Mouse (Mus musculus) CH12.LX (cell line): ENCODE data around the gene Lmntd2. TPM values are rescaled to one million over a fixed set of nuclear protein-coding genes. Genes with fewer than 3 reads are reported as not detected.

ENCODE experiments used
- DNase-seq: peaks from one replicate; pipeline ENCODE4 v3.0.0-alpha.2; 2013; ENCODE audit errors: extremely low read depth
- H3K27ac ChIP-seq: 2 replicates; pipeline ENCODE4 v1.5.1; 2012; ENCODE audit warnings: low read depth, mild to moderate bottlenecking, control low read depth, moderate library complexity; ENCODE audit not compliant: insufficient read depth
- H3K27me3 ChIP-seq: replicated peaks from 2 replicates; pipeline ENCODE3; 2012; ENCODE audit warnings: inconsistent platforms
- H3K36me3 ChIP-seq, 2 experiments: replicated peaks in 1 of 2; 2 replicates each; pipeline versions ENCODE3 to v1.6.1; 2012; ENCODE audit warnings: inconsistent platforms in 1 of 2, low read length in 1 of 2, mild to moderate bottlenecking in 1 of 2, mixed read lengths in 1 of 2, moderate library complexity in 1 of 2; ENCODE audit not compliant: control insufficient read depth in 1 of 2, insufficient read depth in 1 of 2
- H3K4me1 ChIP-seq, 2 experiments: 2 replicates each; pipeline ENCODE4 v1.6.1; 2012; ENCODE audit warnings: inconsistent platforms in 1 of 2, moderate library complexity in 1 of 2; ENCODE audit not compliant: insufficient read depth in 2 of 2, control insufficient read depth in 1 of 2
- H3K4me2 ChIP-seq: 2 replicates; pipeline ENCODE4 v1.6.1; 2012; ENCODE audit warnings: low read depth, mild to moderate bottlenecking, control low read depth; ENCODE audit not compliant: poor library complexity, insufficient read depth, severe bottlenecking
- H3K4me3 ChIP-seq, 3 experiments: fragments of 150-350 bp in 1 of 3; sonication (generic) in 1 of 3; replicated peaks in 1 of 3; 2 replicates each; pipeline versions ENCODE3 to v1.5.1; 2011 to 2012; ENCODE audit warnings: low read depth in 2 of 3, low read length in 2 of 3, mild to moderate bottlenecking in 2 of 3, moderate library complexity in 2 of 3, control low read depth in 1 of 3, improper control_type of control experiment in 1 of 3, inconsistent platforms in 1 of 3, mixed read lengths in 1 of 3; ENCODE audit not compliant: poor library complexity in 1 of 3
- H3K79me2 ChIP-seq: replicated peaks from 2 replicates; pipeline ENCODE4 v1.6.1; 2012; ENCODE audit warnings: mild to moderate bottlenecking, moderate library complexity; ENCODE audit not compliant: control insufficient read depth, poor library complexity, insufficient read depth, severe bottlenecking; ENCODE audit errors: extremely low read depth
- H3K9ac ChIP-seq: 2 replicates; pipeline ENCODE4 v1.6.1; 2012; ENCODE audit warnings: low read depth, mild to moderate bottlenecking, control low read depth, moderate library complexity; ENCODE audit not compliant: insufficient read depth
- H3K9me3 ChIP-seq: replicated peaks from 2 replicates; pipeline ENCODE3; 2012; ENCODE audit warnings: low read length, inconsistent platforms, mixed read lengths
- BHLHE40 ChIP-seq: IDR thresholded peaks from 2 replicates; pipeline ENCODE4 v1.6.1; 2011; ENCODE audit warnings: mild to moderate bottlenecking, low read depth, low read length, improper control_type of control experiment
- CHD1 ChIP-seq: IDR thresholded peaks from 2 replicates; pipeline ENCODE4 v1.6.1; 2012; ENCODE audit warnings: low read depth, low read length, improper control_type of control experiment, inconsistent platforms
- CTCF ChIP-seq, 2 experiments: IDR thresholded peaks in 1 of 2; conservative IDR thresholded peaks in 1 of 2; 2 replicates each; pipeline ENCODE4 v1.5.1; 2011 to 2012; ENCODE audit warnings: low read depth in 2 of 2, low read length in 2 of 2, improper control_type of control experiment in 1 of 2, inconsistent platforms in 1 of 2, mild to moderate bottlenecking in 1 of 2, moderate library complexity in 1 of 2
- ELF1 ChIP-seq: IDR thresholded peaks from 2 replicates; pipeline ENCODE4 v1.6.1; 2014; ENCODE audit warnings: low read depth, mild to moderate bottlenecking, inconsistent platforms, low read length, improper control_type of control experiment
- GABPA ChIP-seq: IDR thresholded peaks from 2 replicates; pipeline ENCODE4 v1.6.1; 2012; ENCODE audit warnings: low read depth, low read length, improper control_type of control experiment, inconsistent platforms; ENCODE audit not compliant: insufficient replicate concordance
- IRF4 ChIP-seq: IDR thresholded peaks from 2 replicates; pipeline ENCODE4 v1.6.1; 2014; ENCODE audit warnings: low read depth, mild to moderate bottlenecking, inconsistent platforms, low read length, improper control_type of control experiment
- KAT2A ChIP-seq: IDR thresholded peaks from 2 replicates; pipeline ENCODE4 v1.6.1; 2012; ENCODE audit warnings: low read length, improper control_type of control experiment, inconsistent platforms; ENCODE audit not compliant: insufficient replicate concordance
- MAX ChIP-seq: IDR thresholded peaks from 2 replicates; pipeline ENCODE4 v1.6.1; 2011; ENCODE audit warnings: low read length, improper control_type of control experiment
- MAZ ChIP-seq: IDR thresholded peaks from 2 replicates; pipeline ENCODE4 v1.6.1; 2012; ENCODE audit warnings: low read depth, mild to moderate bottlenecking, inconsistent platforms, low read length, improper control_type of control experiment, moderate library complexity
- MXI1 ChIP-seq: IDR thresholded peaks from 2 replicates; pipeline ENCODE4 v1.6.1; 2011; ENCODE audit warnings: mild to moderate bottlenecking, low read depth, low read length, improper control_type of control experiment
- MYC ChIP-seq: IDR thresholded peaks from 2 replicates; pipeline ENCODE4 v1.6.1; 2011; ENCODE audit warnings: low read depth, mild to moderate bottlenecking, improper control_type of control experiment, low read length
- PAX5 ChIP-seq: IDR thresholded peaks from 2 replicates; pipeline ENCODE4 v1.6.1; 2012; ENCODE audit warnings: low read length, inconsistent platforms, mixed read lengths
- POLR2AphosphoS2 ChIP-seq: IDR thresholded peaks from 2 replicates; pipeline ENCODE4 v1.6.1; 2011; ENCODE audit warnings: low read depth, low read length, improper control_type of control experiment
- RAD21 ChIP-seq: IDR thresholded peaks from 2 replicates; pipeline ENCODE4 v1.6.1; 2011; ENCODE audit warnings: low read depth, mild to moderate bottlenecking, low read length, improper control_type of control experiment, moderate library complexity
- RCOR1 ChIP-seq: conservative IDR thresholded peaks from 2 replicates; pipeline ENCODE4 v1.6.1; 2012; ENCODE audit warnings: low read depth, mild to moderate bottlenecking, inconsistent platforms, low read length, improper control_type of control experiment
- SIN3A ChIP-seq: IDR thresholded peaks from 2 replicates; pipeline ENCODE4 v1.6.1; 2012; ENCODE audit warnings: low read length, improper control_type of control experiment, inconsistent platforms
- SMC3 ChIP-seq: IDR thresholded peaks from 2 replicates; pipeline ENCODE4 v1.6.1; 2011; ENCODE audit warnings: low read depth, low read length, improper control_type of control experiment
- TCF12 ChIP-seq: IDR thresholded peaks from 2 replicates; pipeline ENCODE4 v1.6.1; 2014; ENCODE audit warnings: low read depth, mild to moderate bottlenecking, inconsistent platforms, low read length, improper control_type of control experiment
- UBTF ChIP-seq: IDR thresholded peaks from 2 replicates; pipeline ENCODE4 v1.6.1; 2012; ENCODE audit warnings: low read depth, mild to moderate bottlenecking, inconsistent platforms, low read length, improper control_type of control experiment, moderate library complexity
- USF2 ChIP-seq: conservative IDR thresholded peaks from 2 replicates; pipeline ENCODE4 v1.6.1; 2011; ENCODE audit warnings: low read depth, low read length, improper control_type of control experiment
- ZC3H11A ChIP-seq: IDR thresholded peaks from 2 replicates; pipeline ENCODE4 v1.6.1; 2012; ENCODE audit warnings: low read depth, mild to moderate bottlenecking, inconsistent platforms, low read length, improper control_type of control experiment
- ZKSCAN1 ChIP-seq: IDR thresholded peaks from 2 replicates; pipeline ENCODE4 v1.6.1; 2012; ENCODE audit warnings: low read depth, inconsistent platforms, low read length, improper control_type of control experiment, borderline replicate concordance
- ZNF384 ChIP-seq: IDR thresholded peaks from 2 replicates; pipeline ENCODE4 v1.6.1; 2012; ENCODE audit warnings: low read depth, low read length, improper control_type of control experiment, inconsistent platforms
- dilution Hi-C: fragments of 300-500 bp; cut with MboI; formaldehyde crosslinking; loops from 2 replicates; pipeline ENCODE4 v1.14.3; 2020; ENCODE audit warnings: low sequenced_read_pairs; ENCODE audit not compliant: extremely low pct_unique_long_range_greater_than_20kb, extremely low pct_ligation_motif_present
- in situ Hi-C: fragments of 300-500 bp; cut with MboI; formaldehyde crosslinking; loops from 3 replicates; pipeline ENCODE4 v1.14.3; 2019; ENCODE audit warnings: low sequenced_read_pairs, low pct_ligation_motif_present, low pct_unique_long_range_greater_than_20kb, mixed read lengths
- polyA plus RNA-seq: library from polyadenylated mRNA; unstranded; fragments of >175 nt; gene quantifications from 2 replicates; pipeline ENCODE4 v1.2.1, GENCODE M21; 2012; ENCODE audit warnings: low read depth; ENCODE audit not compliant: insufficient read length
- total RNA-seq, 2 experiments: library from RNA; depleted of rRNA; stranded (reverse); fragments of 300-350 nt in 1 of 2; fragments of >200 nt in 1 of 2; gene quantifications; 2 replicates each; pipeline ENCODE4 v1.2.3; 2012 to 2014

Lmntd2 gene
- total and polyA plus RNA-seq, 3 experiments: 0.89 to 1.1 (median 0.97) TPM

DNA sequence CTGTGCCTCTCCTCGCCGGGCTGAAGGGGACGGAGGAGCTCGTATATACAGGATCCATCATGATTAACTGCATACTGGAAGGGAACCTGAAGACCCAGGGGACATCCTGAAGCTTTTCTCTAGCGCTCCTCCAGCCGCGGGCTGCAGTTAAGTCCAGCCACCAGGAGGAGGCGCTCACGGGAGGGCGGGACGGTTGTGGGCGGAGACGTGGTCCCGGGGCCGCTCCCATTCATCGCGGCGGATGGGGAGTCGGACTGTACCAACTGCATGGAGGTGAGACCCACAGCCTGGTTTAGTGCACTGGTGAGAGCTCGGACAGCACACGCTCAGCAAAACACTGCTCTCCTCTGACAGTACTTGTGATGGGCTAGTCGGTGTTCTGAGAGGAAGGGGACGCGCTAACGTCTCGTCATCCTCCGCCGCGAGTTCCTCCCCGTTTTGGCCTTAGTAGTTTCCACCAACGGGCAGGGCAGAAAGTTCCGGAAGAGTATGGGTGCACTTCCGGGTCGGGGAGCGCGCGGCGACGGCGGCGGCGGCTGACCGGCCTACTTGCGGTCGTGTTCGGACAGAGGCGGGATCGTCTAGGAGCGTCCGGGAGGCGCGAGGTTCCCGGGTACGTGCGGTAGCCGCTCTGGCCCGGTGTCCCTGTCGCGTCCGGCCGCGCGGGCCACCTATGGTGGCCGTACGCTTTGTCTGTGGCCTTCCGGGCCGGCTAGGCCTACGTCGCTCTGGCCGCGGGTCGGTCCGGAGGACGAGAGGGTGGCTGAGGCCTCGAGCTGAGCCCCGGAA lies 14.6 kb upstream of the Lmntd2 start, which contains the start of gene Phrf1 (continued):
- TF ChIP-seq POLR2AphosphoS2: no peak
- TF ChIP-seq TCF12: no peak; the same call in 1 of the 2 replicates
- no peak for TF ChIP-seq ZKSCAN1
- TF ChIP-seq UBTF: no peak
- peak; percentile 80 for TF ChIP-seq SMC3
- peak; percentile 42 for TF ChIP-seq MAZ
- no peak for TF ChIP-seq PAX5
- peak; percentile 16; the same call in 1 of the 2 replicates for TF ChIP-seq RCOR1
- TF ChIP-seq GABPA: no peak; the same call in 1 of the 2 replicates
- TF ChIP-seq MAX: peak; percentile 41; the same call in 1 of the 2 replicates
- no peak for TF ChIP-seq ZC3H11A
- no peak; the same call in 1 of the 2 replicates for TF ChIP-seq MYC
- TF ChIP-seq, all 38 proteins: peak for 15

DNA sequence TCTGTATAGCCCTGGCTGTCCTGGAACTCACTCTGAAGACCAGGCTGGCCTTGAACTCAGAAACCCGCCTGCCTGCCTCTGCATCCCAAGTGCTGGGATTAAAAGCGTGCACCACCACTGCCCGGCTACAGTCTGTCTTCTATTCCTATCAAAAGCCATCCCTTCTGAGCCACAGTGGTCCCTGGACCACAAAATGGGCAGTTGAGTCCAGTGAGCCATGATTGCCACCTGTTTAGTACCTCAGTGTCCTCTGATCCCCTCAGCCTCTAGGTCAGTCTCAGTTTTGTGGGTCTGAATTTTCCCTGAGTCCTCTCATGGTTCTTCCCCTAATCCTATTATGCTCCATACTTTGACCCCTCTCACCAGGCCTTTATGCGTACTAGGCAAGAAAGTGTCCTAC lies 13.9 kb upstream of the Lmntd2 start:
- H3K36me3 ChIP-seq: peaks cover 19 to 26% of the 10 kb centered on the region in 2 experiments
- TF ChIP-seq RCOR1: 0 out of 2 replicates have a peak, but pooled peaks have one; percentile 2
- no peak for TF ChIP-seq ZKSCAN1
- TF ChIP-seq, all 38 proteins: peak for 1
- Histone ChIP-seq H3K4me2 (no peak overlapping the region), H3K27me3 (peaks cover 18% of the 10 kb centered on the region), H3K9ac (no peak overlapping the region), H3K4me1 (peaks cover 5 to 35% of the 10 kb centered on the region in 2 experiments), H3K9me3 (peaks cover 7% of the 10 kb centered on the region), H3K27ac (no peak overlapping the region), H3K79me2 (peaks cover 40% of the 10 kb centered on the region), H3K4me3 (no peak overlapping the region)
- DNase-seq: no peak
- dilution Hi-C loops: no loop called here
- in situ Hi-C loops: no loop called here

DNA sequence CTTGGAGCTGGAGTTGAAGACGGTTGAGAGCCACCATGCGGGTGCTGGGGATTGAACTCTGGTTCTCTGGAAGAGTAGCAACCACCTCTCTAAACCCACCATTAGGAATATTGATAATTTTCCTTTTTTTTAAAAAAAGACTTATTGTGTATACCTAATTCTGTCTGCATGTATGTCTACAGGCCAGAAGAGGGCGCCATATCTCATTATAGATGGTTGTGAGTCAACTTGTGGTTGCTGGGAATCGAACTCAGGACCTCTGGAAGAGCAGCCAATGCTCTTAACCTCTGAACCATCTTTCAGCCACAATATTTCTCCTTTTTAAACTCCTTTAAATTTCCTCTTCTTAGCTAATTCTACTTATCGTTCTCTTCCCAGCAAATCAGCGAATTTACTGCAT lies 12.7 kb upstream of the Lmntd2 start:
- Histone ChIP-seq H3K4me1 (peaks cover 12 to 41% of the 10 kb centered on the region in 2 experiments), H3K9me3 (peaks cover 7% of the 10 kb centered on the region), H3K4me3 (no peak overlapping the region), H3K79me2 (peaks cover 29% of the 10 kb centered on the region), H3K9ac (no peak overlapping the region), H3K4me2 (no peak overlapping the region), H3K27ac (no peak overlapping the region), H3K36me3 (peaks cover 8 to 14% of the 10 kb centered on the region in 2 experiments), H3K27me3 (peaks cover 22% of the 10 kb centered on the region)
- dilution Hi-C loops: no loop called here
- in situ Hi-C loops: no loop called here
- no peak for DNase-seq
- no peak for TF ChIP-seq ELF1
- TF ChIP-seq BHLHE40: no peak
- no peak for TF ChIP-seq CHD1
- TF ChIP-seq IRF4: no peak
- TF ChIP-seq ZNF384: no peak
- no peak for TF ChIP-seq KAT2A
- TF ChIP-seq CTCF (conservative IDR thresholded peaks at IDR 0.05 in 1 of 2, IDR thresholded peaks at IDR 0.05 in 1 of 2; ENCODE audit: low read depth in 2 of 2, low read length in 2 of 2): no peak
- no peak for TF ChIP-seq POLR2AphosphoS2
- TF ChIP-seq ZKSCAN1: no peak
- TF ChIP-seq USF2: no peak
- no peak for TF ChIP-seq MYC
- TF ChIP-seq SIN3A: no peak
- TF ChIP-seq MXI1: no peak
- TF ChIP-seq RAD21: no peak
